8 mouse cellular contexts compared by ENCODE assay signal in the genomic region with DNA sequence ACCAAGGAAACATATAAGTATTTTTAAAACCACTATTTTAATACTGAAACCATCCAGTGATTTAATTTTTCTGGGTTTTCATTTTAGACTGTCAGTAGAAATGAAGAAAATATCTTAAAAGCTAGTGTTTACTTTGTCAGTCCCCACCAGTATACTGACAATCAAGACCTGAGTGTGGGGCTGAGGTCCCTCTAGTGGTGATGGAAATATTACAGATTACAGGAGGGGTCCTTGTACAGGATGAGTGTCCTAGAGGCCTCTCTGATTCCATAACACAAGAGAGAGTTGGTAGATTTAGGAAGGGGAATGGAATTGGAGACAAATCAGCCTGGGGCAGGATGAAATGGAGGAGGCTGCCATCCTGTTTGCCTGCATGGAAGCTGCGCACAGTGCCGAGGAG.
DNase-seq lines count a peak whose midpoint lies in the region; ATAC-seq and TF ChIP-seq lines count a peak whose summit lies in the region.

No protein-coding gene starts in this region.

- TF ChIP-seq CTCF in gastrocnemius, adult 2 months (IDR thresholded peaks at IDR 0.05): peak; percentile 61

- H3K36me3 ChIP-seq in hindbrain, embryonic 15.5 days: peaks cover 11% of the 10 kb centered on the region
- peaks cover 26% of the 10 kb centered on the region; the same call in 1 of the 2 replicates for H3K36me3 ChIP-seq in neural tube, embryonic 15.5 days

- no peak overlapping the region for H3K4me2 ChIP-seq in hindbrain, embryonic 15.5 days
- no peak overlapping the region for H3K4me2 ChIP-seq in neural tube, embryonic 15.5 days

- 90% methylated on average over 2 of the region's 2 CpGs for WGBS in hindbrain, embryonic 15.5 days
- WGBS in neural tube, embryonic 15.5 days: 94% methylated on average over 2 of the region's 2 CpGs

- H3K4me1 ChIP-seq in hindbrain, embryonic 15.5 days (replicated peaks): no peaks in the 10 kb centered on the region
- no peaks in the 10 kb centered on the region for H3K4me1 ChIP-seq in neural tube, embryonic 15.5 days

- intact Hi-C loops in gastrocnemius, adult 2 months (cut with DNase I): loop anchor here (5.0 kb wide), 1 partner anchor 43 kb away; no protein-coding TSS in a partner anchor
- intact Hi-C loops in gastrocnemius, postnatal 14 days (cut with DNase I; ENCODE audit: low total_unique reads): no loop called here

- no peaks in the 10 kb centered on the region for H3K27me3 ChIP-seq in hindbrain, embryonic 15.5 days
- no peaks in the 10 kb centered on the region for H3K27me3 ChIP-seq in neural tube, embryonic 15.5 days (replicated peaks)

- ATAC-seq in hindbrain, embryonic 15.5 days (ENCODE audit: low FRiP score, low read depth): peak; percentile 80; the same call in 1 of the 2 replicates
- peak; percentile 74 for ATAC-seq in neural tube, embryonic 15.5 days (ENCODE audit: low FRiP score)

- H3K4me3 ChIP-seq in gastrocnemius, adult 2 months: no peak overlapping the region
- no peak overlapping the region for H3K4me3 ChIP-seq in hindbrain, embryonic 15.5 days
- no peak overlapping the region for H3K4me3 ChIP-seq in neural tube, embryonic 15.5 days (replicated peaks)

- no peak overlapping the region for H3K9ac ChIP-seq in hindbrain, embryonic 15.5 days
- H3K9ac ChIP-seq in neural tube, embryonic 15.5 days (replicated peaks): no peak overlapping the region

- DNase-seq in gastrocnemius, adult 2 months: no peak
- DNase-seq in gastrocnemius, postnatal 14 days: no peak
- DNase-seq in 416B (ENCODE audit: low read depth): peak; percentile 46
- peak; percentile 20 for DNase-seq in adipocyte (ENCODE audit: low spot score)
- no peak for DNase-seq in urinary bladder, adult 2 months (ENCODE audit: low spot score)
- no peak for DNase-seq in gastrocnemius, adult 8-10 months (ENCODE audit: low spot score in 2 of 2)

- H3K9me3 ChIP-seq in hindbrain, embryonic 15.5 days: no peaks in the 10 kb centered on the region
- H3K9me3 ChIP-seq in neural tube, embryonic 15.5 days (replicated peaks): no peaks in the 10 kb centered on the region

- H3K27ac ChIP-seq in gastrocnemius, adult 2 months: no peak overlapping the region
- no peak overlapping the region for H3K27ac ChIP-seq in hindbrain, embryonic 15.5 days (replicated peaks)
- no peak overlapping the region for H3K27ac ChIP-seq in neural tube, embryonic 15.5 days (replicated peaks)

Comparison
In these comparisons a context has a peak if more than half of its experiments do, and no peak if none do; other contexts are left out.
1. DNase-seq: peak in 416B (single experiment) and adipocyte (single experiment); none in gastrocnemius, adult 2 months (single experiment), gastrocnemius, postnatal 14 days (single experiment), urinary bladder, adult 2 months (single experiment) and gastrocnemius, adult 8-10 months (0 of 2).